Mouse (Mus musculus) spleen, postnatal 4 days (tissue): ENCODE data around the gene Degs1.
A peak's percentile ranks its signal among the peaks of the same experiment; 100 is the strongest.
"Not testable (repeated sequence)": the region's sequence is repeated elsewhere in the genome, so short reads cannot be mapped to it uniquely, and the experiment has no call there.

Experiments used
- DNase-seq, 2 experiments: peaks; one replicate each; pipeline ENCODE4 v3.0.0; 2022; ENCODE audit warnings: low spot score in 2 of 2

Gene Degs1

GRCm38 (mm10) chr1:182282091-182283075, at the start of gene Degs1:
TSS of gene Degs1 (minus strand) at chr1:182282804.
- peak; percentile 97 to 98 for DNase-seq

DNA sequence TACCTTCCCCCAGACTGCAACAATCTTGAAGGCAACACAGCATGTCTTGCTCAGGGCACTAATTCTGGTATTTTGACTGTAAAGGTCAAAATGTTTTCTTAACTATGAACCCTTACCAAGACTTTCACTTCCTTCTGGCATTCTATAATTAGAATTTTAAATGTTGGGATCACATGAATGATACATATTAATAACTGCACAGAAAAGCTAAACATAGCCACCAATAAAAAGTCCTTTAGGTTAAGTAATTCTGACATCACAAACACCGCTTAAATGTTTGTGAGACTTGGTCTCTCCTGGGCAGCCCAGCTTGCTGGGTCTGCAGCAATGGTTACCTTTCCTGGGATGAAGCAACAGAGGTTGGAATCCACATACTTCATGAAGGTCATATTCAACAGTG, 43.3 kb upstream of the Degs1 start:
- no peak for DNase-seq

DNA sequence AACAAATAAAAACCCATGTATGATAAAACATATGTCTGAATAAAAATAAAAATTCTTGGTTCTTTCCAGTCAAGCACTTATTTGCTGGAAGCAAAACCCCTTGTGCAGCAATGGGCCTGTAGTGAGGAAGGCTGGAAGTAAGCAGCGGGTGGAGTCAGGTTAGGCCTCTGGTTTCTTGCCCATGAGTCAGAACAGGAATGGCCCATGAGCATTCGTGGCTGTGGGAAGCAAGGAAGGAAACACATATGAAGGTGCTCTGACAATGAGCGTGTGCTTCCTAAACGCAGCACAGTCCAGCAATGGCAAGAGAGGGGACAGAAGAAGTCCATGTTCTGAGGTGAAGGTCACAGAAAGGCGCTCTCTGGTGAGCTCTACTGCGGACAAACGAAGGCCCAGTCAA, 41.9 kb upstream of the Degs1 start:
- no peak for DNase-seq

- DNase-seq: no peak
These were observed 40.5 kb upstream of the Degs1 start for GRCm38 (mm10) chr1:182323139-182323538.

DNA sequence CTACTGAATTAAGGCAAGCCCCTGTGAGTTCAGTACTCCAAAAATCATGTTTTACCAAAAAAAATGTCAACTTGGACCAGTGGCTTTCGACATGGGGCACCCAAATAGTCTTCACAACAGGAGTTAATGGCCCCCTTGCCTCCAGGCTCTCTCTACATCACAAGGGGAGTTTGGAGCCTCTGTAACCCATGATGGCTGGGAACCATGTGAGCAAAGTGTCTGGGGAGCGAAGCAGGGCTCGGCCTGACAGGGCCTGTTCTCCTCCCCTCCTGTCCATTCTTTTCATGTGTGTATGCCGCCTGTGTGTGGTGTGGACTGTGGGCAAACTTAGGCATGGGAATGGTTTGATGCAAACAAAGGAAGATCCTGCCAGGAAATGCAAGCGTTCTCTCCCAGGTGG, 31.6 kb upstream of the Degs1 start:
- no peak for DNase-seq

DNA sequence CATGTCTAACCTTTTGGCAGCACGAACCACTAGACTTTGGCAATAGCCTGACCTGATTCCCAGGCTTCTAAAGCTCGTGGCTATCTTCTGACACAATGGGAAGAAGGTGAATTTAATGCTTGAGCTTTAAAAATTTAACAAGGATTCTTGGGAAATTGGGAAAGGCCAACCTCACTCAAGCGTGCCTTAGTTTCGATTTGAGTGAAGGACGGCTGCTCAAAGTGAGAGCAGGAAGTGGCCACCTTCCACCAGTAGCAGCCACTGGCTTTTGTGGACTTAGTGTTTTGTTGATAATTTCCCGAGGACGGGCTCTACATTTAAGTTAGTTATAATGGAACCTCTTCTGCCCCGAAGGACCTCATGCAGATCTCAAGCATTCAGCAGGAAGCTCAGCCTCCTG, 30.6 kb upstream of the Degs1 start:
- DNase-seq: no peak

GRCm38 (mm10) chr1:182311376-182311775, 28.8 kb upstream of the Degs1 start:
- no peak for DNase-seq

DNA sequence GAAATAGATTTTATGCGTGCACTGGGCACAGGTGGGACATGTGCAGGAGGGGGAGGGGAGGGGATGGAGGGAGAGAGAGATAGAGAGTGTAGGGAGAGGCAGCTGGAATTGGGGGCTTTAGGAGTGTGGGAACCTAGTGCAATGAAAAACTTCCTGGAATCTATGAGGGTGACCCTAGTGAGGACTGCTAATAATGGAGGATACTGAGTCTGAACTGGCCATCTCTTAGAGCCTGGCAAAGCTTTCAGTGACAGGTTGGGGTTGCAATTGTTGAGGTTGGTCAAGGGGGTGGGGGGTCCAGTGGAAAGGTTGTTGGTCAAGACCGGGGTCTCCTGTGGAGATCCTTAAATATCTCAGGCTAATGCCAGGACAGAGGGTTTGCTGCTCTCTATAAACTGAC, 27.7 kb upstream of the Degs1 start:
- no peak for DNase-seq

DNA sequence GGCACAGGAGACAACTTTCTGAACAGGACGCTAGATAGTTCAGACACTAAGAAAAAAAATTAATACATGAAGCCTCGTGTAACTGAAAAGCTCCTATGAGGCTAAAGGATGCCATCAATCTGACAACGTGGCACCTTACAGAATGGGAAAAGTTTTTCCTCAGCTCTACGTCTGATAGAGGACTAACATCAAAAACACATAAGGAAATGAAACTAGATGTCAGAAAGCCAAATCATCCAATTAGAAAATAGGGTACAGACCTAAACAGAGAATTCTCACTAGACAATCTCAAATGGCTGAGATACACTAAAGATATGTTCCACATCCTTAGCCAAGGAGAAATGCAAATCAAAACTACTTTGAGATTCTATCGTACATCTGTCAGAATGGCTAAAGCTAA, 26.8 kb upstream of the Degs1 start:
- DNase-seq: no peak

DNA sequence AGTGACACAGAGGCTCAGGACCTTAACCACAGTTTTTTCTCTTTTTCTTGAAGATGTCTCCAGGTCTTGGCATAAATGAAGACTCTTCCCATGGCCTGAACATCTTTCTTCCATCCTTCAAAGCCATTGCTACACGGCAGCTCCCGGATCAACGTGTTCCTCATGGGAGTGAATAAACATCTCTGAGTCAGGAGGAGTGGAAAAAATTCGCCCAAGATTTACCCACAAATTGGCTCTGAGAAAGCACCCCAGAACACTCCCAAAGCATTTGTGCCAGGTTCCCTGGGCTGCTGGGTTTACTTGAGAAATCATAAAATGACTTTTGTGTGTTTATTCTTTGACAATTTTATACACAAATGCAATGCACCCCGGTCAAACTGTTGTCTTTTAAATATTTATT, 20.3 kb upstream of the Degs1 start:
- DNase-seq: no peak

- no peak for DNase-seq
These were observed 19.7 kb upstream of the Degs1 start for GRCm38 (mm10) chr1:182302176-182302870.

DNA sequence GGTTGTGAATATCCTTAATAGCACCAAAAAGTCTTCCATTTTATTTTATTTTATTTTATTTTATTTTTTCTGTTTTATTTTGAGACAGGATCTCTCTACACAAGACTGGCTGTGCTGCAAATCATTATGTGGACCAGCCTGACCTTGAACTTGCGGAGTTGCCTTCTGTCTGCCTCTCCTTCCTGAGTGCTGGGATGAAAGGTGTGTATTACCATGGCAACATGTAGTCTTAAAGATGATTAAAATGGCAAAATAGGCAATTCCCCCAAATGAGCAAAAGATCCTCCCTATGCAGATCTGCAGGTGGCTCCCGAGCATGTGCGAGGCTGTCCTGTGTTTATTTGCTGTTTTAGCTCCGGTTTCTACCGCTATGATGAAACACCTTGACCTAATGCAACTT, 15.2 kb upstream of the Degs1 start:
- no peak for DNase-seq

GRCm38 (mm10) chr1:182297246-182297645, 14.6 kb upstream of the Degs1 start:
- DNase-seq: no peak

GRCm38 (mm10) chr1:182296816-182297215, 14.2 kb upstream of the Degs1 start:
- no peak for DNase-seq

DNA sequence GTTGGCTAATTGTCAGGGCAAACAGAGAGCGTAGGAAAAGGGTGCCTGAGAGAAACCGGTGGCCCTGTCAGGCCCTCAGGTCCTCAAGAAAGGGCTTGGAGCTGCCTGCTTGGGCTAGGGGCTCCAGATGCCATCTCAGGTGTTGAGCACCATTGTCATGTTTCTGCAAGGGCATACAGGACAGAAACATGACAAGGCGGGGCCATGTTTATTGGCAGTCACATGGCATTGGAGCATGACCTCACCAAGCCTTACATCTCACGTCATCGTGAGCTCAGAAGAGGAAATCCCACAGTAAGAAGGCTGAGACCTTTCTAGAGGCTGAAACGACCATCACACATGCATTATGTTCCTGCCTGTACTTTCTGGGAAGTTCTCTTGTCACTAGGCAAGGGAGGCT, 13.5 kb upstream of the Degs1 start:
- DNase-seq: no peak

GRCm38 (mm10) chr1:182292291-182292690, 9.7 kb upstream of the Degs1 start:
- DNase-seq: no peak

GRCm38 (mm10) chr1:182290741-182291140, 8.1 kb upstream of the Degs1 start:
- not testable (repeated sequence) for DNase-seq

- DNase-seq: peak in 1 of 2 experiments; percentile 4
These were observed 7.2 kb upstream of the Degs1 start for GRCm38 (mm10) chr1:182289781-182290180.

- no peak for DNase-seq
These were observed 6.0 kb upstream of the Degs1 start for GRCm38 (mm10) chr1:182288601-182289000.

GRCm38 (mm10) chr1:182287781-182288180, 5.2 kb upstream of the Degs1 start:
- DNase-seq: no peak

GRCm38 (mm10) chr1:182284795-182285194, 2.2 kb upstream of the Degs1 start:
- no peak for DNase-seq

DNA sequence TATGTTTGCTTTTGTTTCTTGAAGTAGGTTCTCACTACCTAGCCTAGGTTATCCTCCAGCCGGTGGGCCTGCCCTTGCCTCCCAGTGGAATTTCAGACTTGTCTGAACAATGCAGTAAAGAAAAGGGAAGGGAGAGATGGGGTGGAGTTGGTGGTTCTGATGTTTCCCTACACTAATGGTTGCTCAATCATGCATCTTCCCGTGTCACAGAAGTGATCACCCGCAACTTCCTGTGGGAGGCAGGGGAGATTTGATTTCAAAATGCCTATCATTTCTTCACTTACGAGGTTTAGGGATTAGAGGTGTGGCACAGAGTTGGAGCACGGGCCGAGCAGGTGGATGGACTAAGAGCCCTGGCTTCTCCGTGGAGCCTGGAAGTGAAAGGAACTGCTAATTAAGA, 627 bp upstream of the Degs1 start:
- peak in 1 of 2 experiments; percentile 17 for DNase-seq

DNA sequence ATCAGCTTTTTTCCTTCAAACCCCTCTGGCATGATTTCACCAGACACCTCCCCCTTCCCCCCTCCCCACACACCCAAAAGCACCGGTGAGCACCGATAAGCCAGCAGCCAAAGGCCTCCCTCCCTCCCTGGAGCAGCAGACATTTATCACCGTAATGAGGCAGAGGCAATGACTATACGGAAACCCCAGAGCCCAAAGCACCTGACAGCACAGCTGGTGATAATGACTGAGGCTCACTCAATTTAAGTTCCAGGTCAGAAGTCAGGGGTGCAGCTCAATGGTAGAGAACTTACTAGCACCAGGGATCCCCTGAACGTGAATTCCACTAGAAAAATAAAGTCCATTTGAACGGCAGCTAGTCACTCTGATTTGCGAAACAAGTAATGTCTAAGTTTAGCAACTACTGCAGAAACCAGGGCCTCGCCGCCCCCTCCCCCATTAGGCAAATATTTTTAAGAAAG, 1.3 kb downstream of the Degs1 start:
- peak; percentile 57 to 66 for DNase-seq
